Mouse (Mus musculus): ENCODE data around the gene B230217C12Rik.
A peak's percentile ranks its signal among the peaks of the same experiment; 100 is the strongest.

Gene B230217C12Rik

DNA sequence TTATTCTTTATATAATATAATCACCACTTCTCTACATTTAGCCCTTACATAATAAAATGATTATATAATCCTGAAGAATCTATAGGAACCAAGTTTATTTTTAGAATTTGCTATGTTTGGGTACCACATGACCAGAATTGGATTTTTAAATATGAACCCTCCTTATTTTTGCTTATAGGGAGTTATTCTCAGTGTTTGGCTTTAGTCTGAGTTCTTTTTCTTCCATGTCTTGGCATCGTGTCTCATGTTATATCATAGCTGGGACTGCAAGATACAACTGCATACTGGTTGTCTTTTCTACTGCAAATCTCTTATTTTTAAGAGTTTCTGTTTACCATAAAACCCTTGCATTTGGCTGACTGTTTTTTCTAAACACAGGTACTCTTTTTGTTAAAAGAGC, 33.8 kb downstream of the B230217C12Rik start:
- no peak for DNase-seq

DNA sequence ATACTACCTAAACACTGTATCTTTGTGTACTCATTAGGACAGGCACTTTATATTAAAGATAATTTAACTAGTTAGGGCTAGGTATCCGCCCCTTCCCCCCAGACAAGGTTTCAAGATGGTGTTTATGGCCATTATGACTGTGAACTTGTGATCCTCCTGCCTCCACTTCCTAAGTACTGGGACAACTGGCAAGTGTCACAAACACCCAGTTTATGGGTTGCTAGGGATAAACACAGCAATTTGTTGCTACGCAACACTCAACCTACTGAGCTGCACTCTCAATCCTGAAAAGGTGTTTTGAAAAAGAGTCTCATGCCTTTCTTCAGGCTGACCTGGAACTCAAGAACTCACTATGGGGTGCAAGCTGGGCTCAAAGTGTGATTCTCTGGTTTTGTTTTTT, 36.8 kb downstream of the B230217C12Rik start:
- no peak for DNase-seq

DNA sequence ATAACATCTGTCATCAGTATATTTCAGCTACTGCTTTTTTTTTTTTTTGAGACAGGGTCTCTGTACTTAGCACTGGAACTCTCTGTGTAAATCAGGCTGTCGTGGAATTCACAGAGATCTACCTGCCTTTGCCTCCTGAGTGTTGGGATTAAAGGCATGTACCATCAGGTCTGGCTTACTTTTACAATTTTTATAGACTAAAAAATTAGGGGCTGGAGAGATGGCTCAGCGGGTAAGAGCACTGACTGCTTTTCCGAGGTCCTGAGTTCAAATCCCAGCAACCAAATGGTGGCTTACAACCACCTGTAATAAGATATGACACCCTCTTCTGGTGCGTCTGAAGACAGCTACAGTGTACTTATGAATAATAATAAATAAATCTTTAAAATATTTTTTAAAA, 39.8 kb downstream of the B230217C12Rik start:
- DNase-seq = no peak

DNA sequence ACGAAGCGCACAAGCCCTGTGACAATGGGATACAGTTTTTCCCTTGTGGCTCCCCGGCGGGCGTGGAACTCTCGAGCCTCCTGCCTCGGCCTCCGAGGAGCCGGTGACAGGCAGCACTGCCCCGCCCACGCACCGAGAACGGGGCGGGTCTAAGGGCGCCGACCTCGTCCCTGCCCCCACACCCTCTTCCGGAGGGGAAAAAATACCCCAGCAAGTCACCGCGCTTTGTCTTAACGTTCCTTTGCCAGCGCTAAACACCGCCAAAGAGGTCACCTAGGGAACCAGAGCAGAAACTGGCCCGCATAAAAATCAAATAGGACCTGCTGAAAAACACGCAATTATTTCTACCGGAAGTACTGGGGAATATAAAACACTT, 43.0 kb downstream of the B230217C12Rik start:
- peak; percentile 81 to 83 for DNase-seq

DNA sequence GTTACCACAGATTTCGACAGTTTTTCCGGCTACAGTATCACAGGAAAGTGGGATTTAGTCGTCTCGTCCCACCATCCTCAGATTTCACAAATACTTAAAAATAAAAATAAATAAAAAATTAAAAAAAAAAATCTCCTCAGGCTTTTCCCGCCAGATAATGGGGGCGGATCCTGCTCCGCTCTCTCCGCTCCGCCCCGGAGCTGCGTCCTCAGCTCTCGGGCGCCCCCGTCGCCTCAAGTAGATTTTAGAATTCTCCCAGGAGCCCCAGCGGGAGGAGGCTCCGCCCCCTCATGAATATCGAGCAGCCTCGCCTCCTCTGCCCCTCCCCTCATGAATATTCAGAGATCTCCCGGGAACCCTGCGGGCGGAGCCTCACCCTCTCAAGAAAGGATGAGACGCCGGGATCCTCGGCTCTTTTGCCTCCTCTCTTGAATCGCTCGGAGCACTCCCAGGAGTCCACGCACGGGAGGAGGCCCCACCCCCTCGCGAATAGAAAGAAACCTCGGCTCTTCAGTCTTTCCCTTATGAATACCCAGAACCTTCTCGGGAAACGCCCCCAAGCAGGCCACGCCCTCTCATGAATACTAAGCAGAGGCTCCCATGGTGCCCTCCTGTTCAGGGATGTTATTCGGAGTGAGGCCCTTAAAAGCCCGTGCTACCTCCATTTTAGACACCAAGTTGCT, 43.5 kb downstream of the B230217C12Rik start, which contains the start of gene Fbxo47:
Gene Fbxo47 (minus strand): TSS at position 237 of the 683 bp plus-strand sequence.
- peak; percentile 97 to 98 for DNase-seq

DNA sequence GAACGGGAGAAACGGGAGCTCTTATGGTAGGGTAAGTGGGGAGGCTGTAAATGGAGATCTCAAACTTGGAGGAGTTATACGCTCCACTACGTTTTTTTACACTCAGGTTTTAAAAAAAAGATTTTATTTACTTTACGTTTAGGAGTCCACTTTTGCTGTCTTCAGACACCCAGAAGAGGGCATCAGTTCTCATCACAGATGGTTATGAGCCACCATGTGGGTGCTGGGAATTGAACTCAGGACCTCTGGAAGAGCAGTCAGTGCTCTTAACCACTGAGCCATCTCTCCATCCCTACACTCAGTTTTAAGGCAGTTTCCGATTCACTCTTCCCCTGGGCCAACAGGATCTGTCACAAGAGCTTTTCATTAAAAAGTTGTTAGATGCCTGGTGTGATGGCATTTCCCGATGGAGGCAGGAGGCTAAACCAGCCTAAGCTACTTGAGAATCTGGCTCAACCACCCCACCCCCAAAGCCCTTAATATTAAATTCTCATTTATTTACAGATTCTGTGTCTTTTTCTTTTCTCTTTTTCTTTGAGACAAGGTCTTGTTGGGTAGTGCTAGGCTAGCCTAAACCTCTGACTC, 44.1 kb downstream of the B230217C12Rik start:
- no peak for DNase-seq

DNA sequence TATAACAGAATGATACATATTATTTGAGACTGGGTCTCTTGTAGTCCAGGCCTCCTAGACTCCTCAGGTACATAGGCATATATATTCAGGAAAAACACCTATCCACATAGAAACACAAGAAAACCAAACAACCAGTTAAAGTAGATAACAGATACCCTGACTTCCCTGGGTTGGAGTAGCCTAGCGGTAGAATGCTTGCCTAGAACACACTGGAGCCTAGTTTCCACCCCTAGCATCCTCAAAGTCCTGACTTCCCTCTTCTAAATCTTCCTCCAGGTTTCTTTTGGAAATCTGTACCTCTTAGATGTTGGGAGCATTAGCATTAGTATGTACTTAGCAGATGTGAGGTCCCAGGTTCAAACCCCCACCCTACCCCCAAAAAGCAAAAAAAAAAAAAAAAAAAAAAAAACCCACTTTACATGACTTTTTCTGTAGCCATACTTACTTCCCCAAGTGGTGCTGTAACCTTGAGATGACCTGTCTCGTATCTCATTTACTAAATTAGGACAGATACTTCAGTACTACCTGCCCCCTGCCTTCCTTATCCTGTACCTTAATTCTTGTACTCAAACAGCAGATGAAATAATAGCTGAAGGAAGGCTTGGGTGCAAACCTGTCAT, 44.8 kb downstream of the B230217C12Rik start:
- DNase-seq = no peak

DNA sequence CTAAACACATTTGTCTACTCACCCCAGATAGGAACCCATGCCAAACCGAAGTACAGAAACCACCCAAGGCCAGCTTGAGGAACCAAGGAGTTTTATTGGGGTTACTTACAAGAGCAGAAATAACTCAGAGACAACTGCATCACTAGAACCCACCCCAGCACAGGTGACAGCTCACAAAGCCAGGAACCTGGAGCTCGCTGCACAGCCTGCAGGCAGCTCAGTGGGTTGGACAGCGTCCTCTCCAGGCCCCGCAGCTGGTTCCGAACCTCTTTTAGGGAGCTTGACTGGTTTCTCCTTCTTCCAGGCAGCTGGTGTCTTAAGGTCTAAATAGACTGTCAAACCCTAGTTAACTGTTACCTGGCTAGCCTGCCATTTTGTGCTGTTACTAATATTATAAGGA, 51.2 kb downstream of the B230217C12Rik start:
- no peak for DNase-seq
